Mouse (Mus musculus) naive thymus-derived CD4-positive, alpha-beta T cell, adult 2 months (primary cell): Measurements from ENCODE around the gene 6030468B19Rik.
A peak's percentile ranks its signal among the peaks of the same experiment; 100 is the strongest.
"Not testable (repeated sequence)": the region's sequence is repeated elsewhere in the genome, so short reads cannot be mapped to it uniquely, and the experiment has no call there.

Experiments used
- DNase-seq: peaks from one replicate; pipeline ENCODE4 v3.0.0-alpha.2; 2011; ENCODE audit warnings: low read depth

The 6030468B19Rik gene

GRCm38 (mm10) chr11:117778851-117779433, 18.5 kb upstream of the 6030468B19Rik start:
- no peak for DNase-seq

- peak; percentile 49 for DNase-seq
These were observed 17.8 kb upstream of the 6030468B19Rik start for GRCm38 (mm10) chr11:117779434-117780198.

GRCm38 (mm10) chr11:117780199-117780515, 17.3 kb upstream of the 6030468B19Rik start:
- DNase-seq = no peak

GRCm38 (mm10) chr11:117780582-117781111, 16.8 kb upstream of the 6030468B19Rik start:
- peak; percentile 97 for DNase-seq

GRCm38 (mm10) chr11:117781199-117781821, 16.1 kb upstream of the 6030468B19Rik start:
- no peak for DNase-seq

- DNase-seq = peak; percentile 88
These were observed 15.3 kb upstream of the 6030468B19Rik start, which contains the start of the genes Tmc8 and Tmc6 for GRCm38 (mm10) chr11:117781993-117782704. Gene Tmc8 (plus strand): TSS chr11:117782076. Gene Tmc6 (minus strand): TSS chr11:117782198.

DNA sequence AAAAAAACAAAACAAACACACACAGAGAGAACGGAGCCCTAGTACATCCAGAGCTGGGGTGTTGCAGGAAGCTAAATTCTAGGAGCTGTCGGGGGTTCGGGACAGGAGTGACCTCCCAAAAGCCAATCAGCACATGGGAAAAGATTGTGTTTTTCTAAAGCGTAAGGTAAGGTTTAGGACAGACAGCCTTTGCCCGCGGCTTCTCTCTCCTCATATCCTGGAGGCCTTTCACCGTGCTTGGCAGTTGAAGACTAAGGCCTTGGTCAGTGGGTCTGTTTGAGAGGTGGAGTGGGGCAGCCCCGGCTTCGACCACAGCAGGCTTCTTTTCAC, 14.8 kb upstream of the 6030468B19Rik start:
- no peak for DNase-seq

DNA sequence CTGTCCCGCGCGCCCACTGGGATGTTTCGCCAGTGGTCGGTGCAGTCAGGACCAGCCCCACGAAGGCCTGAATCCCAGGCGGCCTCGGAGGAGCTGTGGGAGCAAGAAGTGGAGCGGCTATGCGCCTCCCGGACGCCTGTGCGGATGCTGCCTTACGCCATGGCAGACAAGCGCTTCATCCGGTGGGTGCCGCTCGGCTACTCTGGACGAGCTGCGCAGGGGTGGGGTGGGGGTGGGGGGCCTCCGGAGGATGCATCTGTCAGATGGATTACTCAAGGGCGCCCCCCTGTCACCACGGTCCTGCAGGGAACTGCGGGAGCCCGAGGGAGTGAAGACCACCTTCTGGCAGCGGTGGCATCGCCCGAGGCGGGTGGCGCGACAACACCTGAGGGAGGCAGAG, 14.4 kb upstream of the 6030468B19Rik start:
- DNase-seq = peak; percentile 79

- DNase-seq = no peak
These were observed 13.7 kb upstream of the 6030468B19Rik start for GRCm38 (mm10) chr11:117783683-117784309.

- peak; percentile 81 for DNase-seq
These were observed 11.2 kb upstream of the 6030468B19Rik start for GRCm38 (mm10) chr11:117786294-117786693.

DNA sequence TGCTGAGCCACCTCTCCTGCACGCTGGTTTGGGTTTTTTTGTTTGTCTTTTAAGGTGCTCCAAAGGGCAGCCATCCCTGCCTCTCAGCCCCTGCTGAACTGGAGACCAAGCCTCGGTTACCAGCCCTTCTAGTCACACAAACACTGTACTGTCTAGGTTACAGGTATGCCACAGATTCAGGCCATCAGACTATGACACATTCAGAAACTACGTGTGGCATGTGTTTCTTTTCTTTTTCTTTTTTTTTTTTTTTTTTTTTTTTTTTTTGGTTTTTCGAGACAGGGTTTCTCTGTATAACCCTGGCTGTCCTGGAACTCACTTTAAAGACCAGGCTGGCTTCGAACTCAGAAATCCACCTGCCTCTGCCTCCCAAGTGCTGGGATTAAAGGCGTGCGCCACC, 9.0 kb upstream of the 6030468B19Rik start:
- not testable (repeated sequence) for DNase-seq

- peak; percentile 77 for DNase-seq
These were observed 7.2 kb upstream of the 6030468B19Rik start for GRCm38 (mm10) chr11:117790286-117790685.

- no peak for DNase-seq
These were observed 6.6 kb upstream of the 6030468B19Rik start for GRCm38 (mm10) chr11:117790703-117791440.

DNA sequence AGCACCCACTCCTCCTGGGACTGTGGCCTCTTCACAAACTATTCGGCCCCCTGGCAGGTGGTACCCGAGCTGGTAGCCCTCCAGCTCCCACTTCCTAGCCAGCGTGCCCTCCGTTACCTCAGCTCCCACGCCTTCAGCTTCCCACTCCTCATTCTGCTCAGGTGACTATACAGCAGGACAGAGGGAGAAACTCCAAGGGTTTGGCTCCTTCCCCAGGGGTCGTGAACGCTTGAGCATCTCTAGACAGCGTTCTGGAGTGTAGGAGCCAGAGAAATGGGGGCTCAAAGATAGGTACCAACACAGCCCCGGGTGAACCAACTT, 6.1 kb upstream of the 6030468B19Rik start:
- no peak for DNase-seq

- peak; percentile 57 for DNase-seq
These were observed 5.1 kb upstream of the 6030468B19Rik start for GRCm38 (mm10) chr11:117792281-117792888.

- DNase-seq = peak; percentile 75
These were observed 3.4 kb upstream of the 6030468B19Rik start for GRCm38 (mm10) chr11:117794035-117794551.

DNA sequence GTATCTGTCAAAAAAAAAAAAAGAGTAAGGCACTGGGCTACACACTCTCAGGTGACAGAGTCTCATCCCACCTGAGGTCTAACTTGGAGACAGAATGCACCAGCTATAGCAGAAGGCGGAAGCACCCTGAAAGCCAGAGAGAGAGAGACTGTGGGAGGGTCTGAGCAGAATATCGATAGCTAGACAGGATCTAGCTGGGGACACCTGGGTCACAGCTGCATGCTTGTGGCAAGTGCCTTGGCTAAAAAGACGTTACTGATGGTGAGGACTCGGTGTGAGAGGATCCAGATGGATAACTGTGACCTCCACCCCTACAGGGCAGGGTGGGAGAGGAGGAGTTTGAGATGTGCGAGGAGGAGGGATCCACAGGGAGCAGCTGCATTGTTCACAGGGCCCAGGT, 506 bp upstream of the 6030468B19Rik start:
- DNase-seq = peak; percentile 18

DNA sequence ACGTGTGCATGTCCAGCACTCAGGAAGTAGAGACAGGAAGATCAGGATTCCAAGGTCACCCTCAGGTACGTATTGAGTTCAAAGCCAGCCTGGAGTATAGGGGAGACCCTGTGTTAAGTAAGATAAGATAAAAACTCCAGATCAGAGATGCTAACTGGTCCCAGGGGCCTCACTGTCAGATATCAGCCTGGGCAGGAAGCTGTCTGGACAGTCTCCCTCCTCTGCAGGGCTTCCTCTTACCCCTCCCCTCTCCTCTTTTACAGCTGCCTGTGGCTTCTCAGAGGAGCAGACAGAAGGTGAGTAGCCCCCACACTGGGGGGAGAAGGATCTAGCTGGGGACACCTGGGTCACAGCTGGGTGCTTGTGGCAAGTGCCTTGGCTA, 691 bp downstream of the 6030468B19Rik start:
- no peak for DNase-seq

DNA sequence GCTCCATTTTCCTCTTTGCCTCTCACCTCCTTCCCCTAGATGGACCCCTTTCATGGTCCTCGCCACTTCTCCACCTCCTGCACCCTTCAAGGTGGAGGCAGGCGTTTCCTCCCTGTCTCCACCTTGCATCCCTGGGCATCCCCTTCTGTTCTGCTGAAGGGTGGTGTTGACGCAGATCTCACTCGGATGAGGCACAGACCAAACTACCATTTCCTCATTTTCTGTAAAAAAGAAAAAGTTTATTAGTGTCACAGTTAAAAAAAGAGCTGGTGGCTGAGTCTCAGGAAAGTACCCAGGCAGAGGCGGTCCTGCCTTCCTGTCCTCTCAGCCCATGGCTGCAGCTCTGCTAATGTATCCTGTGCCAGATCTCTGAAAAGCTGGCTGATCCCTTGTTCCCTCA, 1.7 kb downstream of the 6030468B19Rik start:
- no peak for DNase-seq

GRCm38 (mm10) chr11:117800038-117800437, 2.6 kb downstream of the 6030468B19Rik start:
- no peak for DNase-seq

GRCm38 (mm10) chr11:117801650-117802049, 4.2 kb downstream of the 6030468B19Rik start:
- DNase-seq = no peak
